Mouse (Mus musculus) spleen, adult 18-20 months (tissue): Measurements from ENCODE around the gene Olfr1312.
"Not testable (repeated sequence)": the region's sequence is repeated elsewhere in the genome, so short reads cannot be mapped to it uniquely, and the experiment has no call there.

Source experiments
- DNase-seq, 2 experiments: peaks; one replicate each; pipeline ENCODE4 v3.0.0; 2022; ENCODE audit warnings: mixed read lengths in 2 of 2

Olfr1312 gene

DNA sequence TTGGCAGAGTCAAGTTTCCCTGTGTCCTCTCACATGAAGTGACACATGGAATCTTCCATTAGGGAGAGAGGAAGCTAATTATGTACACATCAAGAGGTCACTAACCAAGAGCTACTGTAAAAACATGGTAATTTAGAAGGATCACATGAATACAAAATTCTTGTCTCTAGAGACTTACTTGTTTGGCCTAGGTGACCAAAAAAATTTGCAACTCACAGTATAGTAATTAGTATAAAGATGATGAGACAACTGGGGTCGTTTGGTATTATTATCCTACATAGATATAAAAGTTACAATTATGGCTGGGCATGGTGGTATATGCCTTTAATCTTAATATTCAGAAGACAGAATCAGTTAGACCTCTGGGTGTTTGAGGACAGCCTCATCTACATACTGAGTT, at the start of gene Olfr1312:
Olfr1312 (minus strand) TSS at position 101 of the 400 bp plus-strand sequence.
- no peak for DNase-seq

DNA sequence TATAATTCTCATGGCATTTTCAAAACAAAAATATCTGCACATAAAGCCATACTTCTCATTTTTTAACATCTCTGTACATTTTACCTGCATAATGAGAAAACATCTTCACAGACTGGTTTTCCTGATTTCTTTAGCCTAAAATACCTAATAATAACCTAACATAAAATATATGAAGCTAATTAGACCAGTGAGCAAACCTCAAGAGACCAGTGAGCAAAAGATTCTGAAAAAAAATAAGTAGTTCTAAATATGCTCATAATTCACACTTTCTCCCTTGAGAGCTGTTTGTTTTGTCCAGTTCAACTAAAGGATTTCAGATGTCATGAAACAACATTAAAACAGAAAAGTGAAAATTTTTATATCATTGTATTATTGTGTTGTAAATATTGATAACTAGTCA, 46.6 kb upstream of the Olfr1312 start, which contains the start of gene Olfr1314:
Olfr1314 (minus strand) TSS at position 101 of the 400 bp plus-strand sequence.
- no peak for DNase-seq

DNA sequence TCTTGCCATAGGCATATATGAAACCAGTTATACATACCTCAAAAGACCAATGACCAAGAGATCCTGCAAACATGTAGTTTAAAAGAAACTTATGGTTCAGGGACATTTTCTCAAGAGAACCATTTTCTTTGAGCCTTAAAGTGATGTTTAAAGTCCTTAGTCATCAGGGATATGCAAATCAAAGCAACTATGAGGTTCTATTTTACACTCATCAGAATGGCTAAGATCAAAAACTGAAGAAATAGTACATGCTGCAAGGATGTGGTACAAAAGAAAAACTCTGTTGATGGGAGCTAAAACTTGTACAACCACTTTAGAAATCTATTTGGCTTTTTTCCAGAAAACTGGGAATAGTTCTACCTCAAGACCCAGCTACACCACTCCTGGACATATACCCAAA, 27.7 kb upstream of the Olfr1312 start, which contains the start of gene Olfr1313:
Olfr1313 (minus strand) TSS at position 101 of the 400 bp plus-strand sequence.
- DNase-seq, result no peak

DNA sequence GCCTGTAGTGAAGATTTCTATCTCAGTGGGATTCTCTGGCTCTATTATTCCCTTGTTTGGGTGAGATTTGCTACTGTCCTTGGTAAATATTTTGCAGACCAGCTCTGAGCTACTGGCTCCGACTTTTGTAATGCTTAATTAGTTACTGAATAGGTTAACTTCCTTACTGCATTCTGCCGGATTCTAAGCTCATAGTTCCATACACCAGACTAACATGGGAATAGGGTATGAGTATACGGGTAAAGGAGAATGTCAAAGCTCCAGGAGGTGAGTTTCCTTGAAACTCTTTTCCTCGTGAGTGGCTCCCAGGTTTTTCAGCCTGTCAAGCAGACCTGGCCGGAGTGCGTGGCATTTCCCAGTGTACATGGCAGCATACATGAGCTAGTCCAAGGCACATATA, 23.1 kb downstream of the Olfr1312 start:
- not testable (repeated sequence) for DNase-seq

DNA sequence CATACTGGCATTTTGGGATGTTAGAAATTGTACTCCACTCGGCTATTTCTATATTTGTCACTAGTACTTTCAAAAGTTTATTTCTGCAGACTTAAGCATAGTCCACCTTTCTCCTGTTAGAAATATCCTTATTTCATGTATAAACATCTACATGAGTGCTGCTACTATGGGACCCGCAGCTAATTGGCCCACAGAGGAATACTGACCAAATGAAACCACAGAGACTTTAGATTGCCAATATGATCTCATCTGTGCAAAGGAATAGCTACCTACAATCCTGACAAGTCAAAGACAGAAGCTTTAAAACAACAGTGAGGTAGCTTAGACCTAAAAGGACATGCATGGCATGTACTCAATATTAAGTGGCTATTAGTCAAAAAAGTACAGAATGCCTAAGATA, 25.7 kb downstream of the Olfr1312 start, which contains the start of gene Olfr1311:
Olfr1311 (minus strand) TSS at position 101 of the 400 bp plus-strand sequence.
- no peak for DNase-seq

DNA sequence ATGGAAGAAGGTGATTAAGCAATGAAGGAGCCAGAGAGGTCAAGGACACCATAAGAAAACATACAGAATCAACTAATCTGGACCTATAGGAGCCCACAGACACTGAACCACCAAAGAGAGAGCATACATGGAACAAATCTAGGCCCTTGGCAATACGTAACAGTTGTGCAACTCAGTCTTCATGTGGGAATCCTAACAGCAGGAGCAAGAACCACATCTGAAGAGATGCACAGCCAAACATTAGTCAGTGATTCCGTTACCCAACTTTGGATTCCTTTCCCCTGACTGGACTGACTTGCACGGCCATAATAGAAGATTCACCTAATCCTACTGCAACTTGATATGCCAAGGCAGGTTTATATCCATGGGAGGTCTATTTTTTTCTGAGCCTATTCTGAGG, 35.1 kb downstream of the Olfr1312 start:
- DNase-seq, result no peak

- no peak for DNase-seq
These were observed 37.4 kb downstream of the Olfr1312 start, which contains the start of gene Olfr1310 for GRCm38 (mm10) chr2:112012608-112013007. TSS of gene Olfr1310 (minus strand) at chr2:112012708.

DNA sequence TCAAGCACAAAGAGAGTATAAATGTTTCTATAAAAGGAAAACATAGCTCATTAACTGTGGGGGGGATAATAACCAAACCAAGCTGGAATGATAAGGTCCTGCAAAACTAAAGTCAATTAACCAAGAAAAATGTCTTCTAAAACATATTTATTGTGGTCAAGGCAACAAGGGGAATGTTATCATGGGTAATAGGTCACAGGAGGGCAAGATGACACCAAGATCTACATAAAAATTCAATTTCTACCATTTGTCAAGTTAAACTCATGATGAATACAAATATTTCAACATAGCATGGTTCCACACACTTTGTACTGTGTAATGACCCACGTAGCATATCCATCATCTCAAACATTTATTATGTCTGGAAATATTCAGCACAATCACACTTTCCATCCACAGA, 59.9 kb downstream of the Olfr1312 start, which contains the start of gene Olfr1309:
Olfr1309 (minus strand) TSS at position 101 of the 400 bp plus-strand sequence.
- no peak for DNase-seq
